Mouse (Mus musculus) midbrain, embryonic 12.5 days (tissue): ENCODE results near the gene Slit3. TPM values are rescaled to one million over a fixed set of nuclear protein-coding genes. Genes with fewer than 3 reads are reported as not detected.

ENCODE experiments used
- ATAC-seq: fragments of 200-750 bp; cut with Nextera tagmentation; 2 replicates; pipeline ENCODE4 v1.8.0; 2017; ENCODE audit warnings: low read depth, moderate TSS enrichment, moderate library complexity; ENCODE audit not compliant: low FRiP score
- H3K27ac ChIP-seq: fragments of 300-500 bp; sonication (generic); replicated peaks from 2 replicates; pipeline ENCODE4 v1.5.1; 2016; ENCODE audit warnings: mild to moderate bottlenecking
- H3K27me3 ChIP-seq: fragments of 300-500 bp; sonication (generic); 2 replicates; pipeline ENCODE4 v1.6.1; 2016; ENCODE audit warnings: mild to moderate bottlenecking
- H3K36me3 ChIP-seq: fragments of 300-500 bp; sonication (generic); 2 replicates; pipeline ENCODE4 v1.6.1; 2016
- H3K4me1 ChIP-seq: fragments of 300-500 bp; sonication (generic); 2 replicates; pipeline ENCODE4 v1.6.1; 2016
- H3K4me2 ChIP-seq: fragments of 300-500 bp; sonication (generic); replicated peaks from 2 replicates; pipeline ENCODE4 v1.6.1; 2016; ENCODE audit warnings: mild to moderate bottlenecking, moderate library complexity
- H3K4me3 ChIP-seq: fragments of 300-500 bp; sonication (generic); 2 replicates; pipeline ENCODE4 v1.5.1; 2016; ENCODE audit warnings: mild to moderate bottlenecking
- H3K9ac ChIP-seq: fragments of 300-500 bp; sonication (generic); replicated peaks from 2 replicates; pipeline ENCODE4 v1.6.1; 2016; ENCODE audit warnings: mild to moderate bottlenecking, moderate library complexity
- H3K9me3 ChIP-seq: fragments of 300-500 bp; sonication (generic); 2 replicates; pipeline ENCODE4 v1.6.1; 2016; ENCODE audit warnings: mild to moderate bottlenecking
- WGBS: fragments of 180-500 bp; shearing (Covaris S2); methylation state at CpG from one replicate; pipeline ENCODE4 v1.1.7; 2016; 5-methylcytosine and 5-hydroxymethylcytosine counted together
- polyA plus RNA-seq: library from polyadenylated mRNA; unstranded; fragments of >200 nt; fragmentation: Nextera tagmentation; extraction: Ambion mirVana; gene quantifications from 2 replicates; pipeline ENCODE4 v1.2.1, GENCODE M21; 2016

Slit3 gene
- polyA plus RNA-seq, 1 experiment from 2014 or later, result 16.2 TPM

- no peak overlapping the region for H3K27ac ChIP-seq
- H3K9me3 ChIP-seq, result no peaks in the 10 kb centered on the region
- ATAC-seq, result no peak
- no peaks in the 10 kb centered on the region for H3K27me3 ChIP-seq
- H3K9ac ChIP-seq, result no peak overlapping the region
- H3K4me3 ChIP-seq, result no peak overlapping the region
- H3K36me3 ChIP-seq, result no peaks in the 10 kb centered on the region
- H3K4me2 ChIP-seq, result no peak overlapping the region
- H3K4me1 ChIP-seq, result no peaks in the 10 kb centered on the region
- 83% methylated on average over 5 of the region's 5 CpGs for WGBS
These were observed 10.7 kb downstream of the Slit3 start for GRCm38 (mm10) chr11:35131740-35132139.

DNA sequence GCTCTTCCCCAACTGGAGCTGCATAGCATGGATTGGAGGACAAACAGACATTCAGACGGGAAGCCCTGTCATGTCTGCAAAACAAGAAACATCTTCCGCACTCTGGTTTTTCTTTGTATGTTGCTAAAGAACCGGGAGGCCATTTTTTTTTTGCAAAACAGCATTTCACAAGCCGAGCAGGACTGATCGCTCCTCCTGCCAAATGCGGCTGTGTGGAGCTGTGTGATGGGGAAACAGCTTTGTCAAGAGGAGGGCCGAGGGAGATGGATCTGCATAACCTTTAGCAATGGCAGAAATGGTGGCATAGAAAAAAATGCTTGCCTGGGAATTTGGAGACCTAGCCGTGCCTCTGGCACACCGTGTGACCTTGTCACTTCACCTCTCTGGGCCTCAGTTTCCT lies 15.6 kb downstream of the Slit3 start:
- WGBS, result 89% methylated on average over 9 of the region's 9 CpGs

DNA sequence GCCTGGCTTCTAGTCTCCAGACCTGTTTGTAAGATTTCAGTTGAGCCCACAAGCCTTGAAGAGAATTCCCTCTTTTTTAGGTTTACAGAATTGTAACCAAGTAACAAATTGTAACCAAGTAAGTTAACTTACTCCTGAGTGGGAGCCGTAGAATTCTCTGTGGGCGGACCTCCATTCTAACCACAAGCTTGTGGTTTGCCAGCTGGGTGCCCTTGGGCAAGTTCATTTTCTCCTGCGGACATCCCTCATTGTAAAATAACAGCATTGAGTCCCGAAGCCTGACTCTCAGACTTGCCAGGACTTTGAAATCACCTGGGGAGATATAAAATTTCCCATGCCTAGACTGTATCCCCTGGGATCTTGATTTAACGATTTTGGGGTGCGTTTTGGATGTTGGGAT lies 19.1 kb downstream of the Slit3 start:
- Histone ChIP-seq H3K36me3 (no peaks in the 10 kb centered on the region), H3K27ac (no peak overlapping the region)
- WGBS, result 95% methylated on average over 6 of the region's 6 CpGs

More for the DNA sequence above, 15.6 kb downstream of the Slit3 start:
- Histone ChIP-seq H3K9ac (no peak overlapping the region), H3K36me3 (no peaks in the 10 kb centered on the region), H3K4me3 (no peak overlapping the region), H3K4me1 (no peaks in the 10 kb centered on the region), H3K9me3 (no peaks in the 10 kb centered on the region), H3K4me2 (no peak overlapping the region), H3K27me3 (no peaks in the 10 kb centered on the region), H3K27ac (no peak overlapping the region)
- no peak for ATAC-seq

GRCm38 (mm10) chr11:35142202-35142601 lies 21.2 kb downstream of the Slit3 start:
- no peak for ATAC-seq

More for the DNA sequence above, 19.1 kb downstream of the Slit3 start:
- Histone ChIP-seq H3K27me3 (no peaks in the 10 kb centered on the region), H3K4me2 (no peak overlapping the region), H3K4me3 (no peak overlapping the region), H3K9me3 (no peaks in the 10 kb centered on the region), H3K9ac (no peak overlapping the region), H3K4me1 (no peaks in the 10 kb centered on the region)
- ATAC-seq, result no peak

DNA sequence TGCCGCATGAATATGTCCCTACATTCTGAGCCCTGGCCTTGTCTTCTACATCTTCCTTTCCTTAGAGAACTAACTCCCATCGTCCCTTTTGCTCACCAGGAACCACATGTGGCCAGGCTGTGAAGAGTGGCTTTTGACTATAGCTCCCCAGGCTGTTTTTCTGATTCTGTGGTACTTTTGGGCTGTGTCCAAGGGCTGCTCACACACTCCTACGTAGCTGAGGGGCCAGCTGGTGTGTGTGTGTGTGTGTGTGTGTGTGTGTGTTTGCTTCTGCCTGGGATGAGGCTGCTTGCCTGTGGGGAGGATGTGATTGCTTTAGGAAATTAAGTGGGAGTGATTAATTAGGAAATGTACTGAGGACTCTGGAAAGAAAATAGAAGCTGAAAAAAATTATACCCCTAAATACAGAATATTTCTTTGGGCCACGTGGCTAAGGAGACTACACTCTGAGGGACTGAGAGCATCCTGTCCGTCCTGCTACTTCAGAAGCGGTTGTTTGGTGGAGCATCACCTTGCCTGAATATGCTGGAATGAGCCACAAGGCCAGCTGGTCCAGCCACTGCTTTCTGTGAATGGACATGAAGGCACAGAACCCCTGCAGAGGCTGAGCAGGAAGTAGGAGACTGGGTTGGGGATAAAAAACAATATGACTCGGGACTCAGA lies 21.8 kb downstream of the Slit3 start:
- no peak overlapping the region for H3K4me2 ChIP-seq
- no peaks in the 10 kb centered on the region for H3K9me3 ChIP-seq
- no peaks in the 10 kb centered on the region for H3K27me3 ChIP-seq
- 71% methylated on average over 7 of the region's 7 CpGs for WGBS
- ATAC-seq, result no peak
- no peak overlapping the region for H3K4me3 ChIP-seq
- H3K9ac ChIP-seq, result no peak overlapping the region
- H3K27ac ChIP-seq, result no peak overlapping the region
- H3K4me1 ChIP-seq, result no peaks in the 10 kb centered on the region
- no peaks in the 10 kb centered on the region for H3K36me3 ChIP-seq

More at GRCm38 (mm10) chr11:35142202-35142601, 21.2 kb downstream of the Slit3 start:
- Histone ChIP-seq H3K4me1 (no peaks in the 10 kb centered on the region), H3K9ac (no peak overlapping the region), H3K9me3 (no peaks in the 10 kb centered on the region), H3K27ac (no peak overlapping the region), H3K27me3 (no peaks in the 10 kb centered on the region), H3K36me3 (no peaks in the 10 kb centered on the region), H3K4me3 (no peak overlapping the region), H3K4me2 (no peak overlapping the region)
- 81% methylated on average over 5 of the region's 5 CpGs for WGBS

- Histone ChIP-seq H3K9ac (no peak overlapping the region), H3K27ac (no peak overlapping the region), H3K36me3 (no peaks in the 10 kb centered on the region), H3K4me2 (no peak overlapping the region), H3K9me3 (no peaks in the 10 kb centered on the region), H3K4me3 (no peak overlapping the region), H3K27me3 (peaks cover 24% of the 10 kb centered on the region; the same call in 1 of the 2 replicates), H3K4me1 (peaks cover 8% of the 10 kb centered on the region)
- no peak for ATAC-seq
- WGBS, result 93% methylated on average over 11 of the region's 11 CpGs
These were observed 26.9 kb downstream of the Slit3 start for GRCm38 (mm10) chr11:35147818-35148445.

- peaks cover 41% of the 10 kb centered on the region for H3K27me3 ChIP-seq
- peaks cover 8% of the 10 kb centered on the region for H3K4me1 ChIP-seq
- no peaks in the 10 kb centered on the region for H3K36me3 ChIP-seq
- H3K9me3 ChIP-seq, result no peaks in the 10 kb centered on the region
- H3K9ac ChIP-seq, result no peak overlapping the region
- peak overlapping the region; percentile 34 for H3K4me2 ChIP-seq
- no peak overlapping the region for H3K4me3 ChIP-seq
- ATAC-seq, result peak; percentile 87
- WGBS, result 11% methylated on average over 13 of the region's 13 CpGs
- no peak overlapping the region for H3K27ac ChIP-seq
These were observed 30.5 kb downstream of the Slit3 start for GRCm38 (mm10) chr11:35151539-35151951.

DNA sequence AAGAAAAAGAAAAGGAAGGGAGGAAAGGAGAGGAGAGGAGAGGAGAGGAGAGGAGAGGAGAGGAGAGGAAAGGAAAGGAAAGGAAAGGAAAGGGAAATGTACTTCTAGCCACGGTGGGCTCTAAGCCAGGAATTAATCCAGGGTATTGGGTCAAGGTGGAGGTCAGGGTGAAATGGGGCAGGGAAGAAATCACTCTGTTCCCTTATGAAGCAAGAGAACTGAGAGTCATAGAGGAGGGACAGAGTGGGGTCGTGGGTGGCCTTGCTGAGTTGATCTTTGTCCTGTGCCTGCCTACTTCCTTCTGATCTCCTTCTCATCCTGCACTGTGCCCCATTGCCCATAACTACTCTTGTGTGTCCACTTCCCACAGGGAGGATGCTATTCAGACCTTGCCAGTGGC lies 31.9 kb downstream of the Slit3 start:
- Histone ChIP-seq H3K9me3 (no peaks in the 10 kb centered on the region), H3K27me3 (peaks cover 41% of the 10 kb centered on the region), H3K9ac (no peak overlapping the region), H3K4me3 (no peak overlapping the region), H3K36me3 (no peaks in the 10 kb centered on the region), H3K4me1 (peaks cover 8% of the 10 kb centered on the region), H3K4me2 (no peak overlapping the region), H3K27ac (no peak overlapping the region)
- ATAC-seq, result no peak
- 41% methylated on average over 2 of the region's 2 CpGs for WGBS

GRCm38 (mm10) chr11:35154449-35154848 lies 33.4 kb downstream of the Slit3 start:
- peaks cover 8% of the 10 kb centered on the region for H3K4me1 ChIP-seq
- no peaks in the 10 kb centered on the region for H3K9me3 ChIP-seq
- H3K9ac ChIP-seq, result no peak overlapping the region
- no peak overlapping the region for H3K27ac ChIP-seq
- peaks cover 40% of the 10 kb centered on the region for H3K27me3 ChIP-seq
- WGBS, result 87% methylated on average over 5 of the region's 5 CpGs
- H3K4me3 ChIP-seq, result no peak overlapping the region
- no peak overlapping the region for H3K4me2 ChIP-seq
- ATAC-seq, result no peak
- H3K36me3 ChIP-seq, result no peaks in the 10 kb centered on the region

DNA sequence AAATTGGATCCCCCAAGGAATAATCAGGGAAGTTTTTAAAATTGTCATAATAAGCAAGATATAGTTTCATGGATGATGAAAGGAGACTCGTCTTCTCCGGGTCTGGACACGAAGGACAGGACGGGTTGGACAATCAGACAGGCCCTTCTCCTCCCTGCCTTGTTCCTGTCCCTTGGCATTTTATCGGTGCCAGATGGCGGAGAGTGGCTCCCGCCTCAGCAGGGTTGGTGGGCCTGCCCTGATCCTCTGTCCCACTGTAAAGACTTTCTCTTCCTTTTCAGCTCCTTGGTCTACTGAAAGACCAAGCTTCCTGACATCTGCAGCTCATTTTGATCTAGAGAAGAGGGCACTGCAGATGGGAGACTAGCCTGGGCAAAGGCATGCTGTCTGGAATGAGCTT lies 34.3 kb downstream of the Slit3 start:
- Histone ChIP-seq H3K4me2 (no peak overlapping the region), H3K9me3 (no peaks in the 10 kb centered on the region), H3K36me3 (no peaks in the 10 kb centered on the region), H3K4me3 (no peak overlapping the region), H3K27me3 (peaks cover 33% of the 10 kb centered on the region), H3K9ac (no peak overlapping the region), H3K27ac (no peak overlapping the region), H3K4me1 (peaks cover 8% of the 10 kb centered on the region)
- WGBS, result 84% methylated on average over 7 of the region's 7 CpGs
- ATAC-seq, result no peak

DNA sequence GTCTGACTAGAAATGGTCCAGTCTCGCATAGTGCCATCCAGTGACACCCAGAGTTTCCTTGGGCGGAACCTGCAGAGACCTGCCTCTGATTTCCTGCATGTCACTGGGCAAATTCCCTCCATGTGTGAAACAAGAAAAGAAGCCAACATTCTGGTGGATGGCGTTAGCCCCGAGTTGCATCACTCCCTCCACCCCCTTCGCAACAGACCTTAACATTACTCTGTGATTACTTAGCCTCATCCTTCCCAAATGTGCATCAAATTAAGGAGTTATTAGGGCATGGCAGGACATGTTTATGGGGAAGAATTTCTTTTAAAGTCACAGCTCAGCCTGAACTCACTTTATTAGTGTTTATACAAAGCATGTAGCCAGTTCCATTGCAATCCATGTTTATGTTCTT lies 35.7 kb downstream of the Slit3 start:
- H3K4me2 ChIP-seq, result no peak overlapping the region
- no peaks in the 10 kb centered on the region for H3K9me3 ChIP-seq
- H3K27me3 ChIP-seq, result peaks cover 27% of the 10 kb centered on the region
- no peak overlapping the region for H3K9ac ChIP-seq
- no peaks in the 10 kb centered on the region for H3K36me3 ChIP-seq
- 87% methylated on average over 5 of the region's 5 CpGs for WGBS
- no peak for ATAC-seq
- no peak overlapping the region for H3K4me3 ChIP-seq
- H3K4me1 ChIP-seq, result peaks cover 2% of the 10 kb centered on the region
- no peak overlapping the region for H3K27ac ChIP-seq

- Histone ChIP-seq H3K4me1 (no peaks in the 10 kb centered on the region), H3K27me3 (no peaks in the 10 kb centered on the region)
- WGBS, result 87% methylated on average over 4 of the region's 4 CpGs
These were observed 39.7 kb downstream of the Slit3 start for GRCm38 (mm10) chr11:35160682-35161211.

More at GRCm38 (mm10) chr11:35160682-35161211, 39.7 kb downstream of the Slit3 start:
- no peak overlapping the region for H3K4me2 ChIP-seq
- H3K27ac ChIP-seq, result no peak overlapping the region
- ATAC-seq, result no peak
- no peaks in the 10 kb centered on the region for H3K36me3 ChIP-seq
- H3K9ac ChIP-seq, result no peak overlapping the region
- H3K4me3 ChIP-seq, result no peak overlapping the region
- H3K9me3 ChIP-seq, result no peaks in the 10 kb centered on the region
